Mouse (Mus musculus) c-Kit-positive CD71-negative TER-119-negative erythroid progenitor cells, embryonic 14.5 days (primary cell): ENCODE data around the gene Scaf1.

Source experiments
- DNase-seq: peaks from one replicate; pipeline ENCODE4 v3.0.0-alpha.2; 2013; ENCODE audit warnings: low read depth

The Scaf1 gene

DNA sequence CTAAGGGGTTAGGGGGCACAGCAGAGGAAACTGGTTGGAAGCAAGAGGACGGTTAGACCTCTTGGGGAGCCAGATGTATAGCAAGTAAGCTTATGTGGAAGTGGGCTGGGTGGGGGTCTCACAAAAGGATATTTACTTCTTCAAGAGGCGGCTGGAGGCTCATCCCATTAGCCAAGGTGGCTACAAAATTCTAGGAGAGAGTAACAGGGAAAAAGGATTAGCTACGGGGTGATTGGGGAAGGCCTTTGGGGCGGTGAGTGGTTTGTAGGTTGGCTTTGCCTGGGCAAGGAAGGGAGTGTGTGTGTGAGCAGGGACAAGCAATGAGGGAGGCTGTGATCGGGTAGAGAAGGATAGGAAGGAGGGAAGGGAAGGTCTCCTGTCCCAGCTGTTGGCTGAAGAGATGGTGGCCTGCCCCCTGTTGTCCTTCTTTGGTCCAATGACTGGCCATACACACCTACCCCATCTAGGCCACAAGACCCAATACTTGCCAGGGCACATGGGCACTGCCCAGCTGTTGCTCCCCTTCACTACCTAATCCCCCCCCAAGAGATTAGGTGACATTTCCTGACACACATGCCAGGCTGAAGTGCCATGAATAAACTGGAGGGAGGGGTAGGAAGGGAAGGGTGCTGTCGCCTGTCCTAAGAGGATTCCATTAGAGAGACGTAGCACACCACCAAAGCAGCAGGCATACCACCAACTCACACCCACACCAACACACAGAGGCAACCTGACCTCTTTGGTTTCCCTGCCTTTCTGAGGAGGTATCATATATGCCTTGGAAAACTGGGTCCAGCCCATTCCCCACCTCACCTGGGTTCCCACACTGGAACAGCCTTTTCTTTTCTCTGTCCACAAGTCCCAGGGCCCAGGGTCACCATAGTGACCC lies 32.0 kb downstream of the Scaf1 start:
- no peak for DNase-seq

DNA sequence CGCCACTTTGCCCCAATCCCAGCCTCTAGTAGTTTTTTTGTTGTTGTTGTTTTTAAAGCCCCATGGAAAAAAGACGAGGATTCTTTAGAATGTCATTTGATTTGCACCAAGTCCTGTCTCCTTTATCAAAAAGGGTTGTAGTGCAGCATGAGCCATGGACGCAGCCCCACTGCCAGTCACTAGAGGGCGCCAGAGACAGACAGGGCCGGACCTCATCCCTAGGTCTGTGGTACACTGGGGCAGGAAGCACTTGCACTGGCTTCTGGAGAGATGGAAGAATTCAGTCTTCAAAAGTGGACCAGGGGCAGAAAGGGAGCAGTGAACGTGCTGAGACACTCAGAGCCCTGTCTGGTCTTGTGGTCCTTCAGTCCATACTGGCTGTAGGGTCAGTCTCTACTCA lies 33.1 kb downstream of the Scaf1 start:
- peak; percentile 77 for DNase-seq

DNA sequence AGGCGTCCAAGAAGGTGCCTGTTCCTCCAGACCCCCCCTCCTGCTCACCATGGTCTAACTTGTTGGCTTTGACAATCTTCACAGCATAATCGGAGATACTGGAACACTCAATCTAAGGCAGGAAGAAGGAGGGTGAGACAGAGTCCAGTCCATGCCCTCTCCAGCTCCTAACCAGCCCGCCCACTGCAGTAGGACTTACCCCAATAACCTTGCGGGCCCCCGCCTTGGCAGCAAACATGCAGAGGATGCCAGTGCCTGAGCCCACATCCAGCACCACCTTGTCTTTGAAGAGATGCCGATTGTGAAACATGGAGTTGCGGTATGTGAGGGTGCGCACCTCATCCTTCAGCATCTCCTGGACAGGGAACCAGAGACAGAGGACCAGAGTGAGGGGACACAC lies 34.6 kb downstream of the Scaf1 start:
- DNase-seq: no peak

DNA sequence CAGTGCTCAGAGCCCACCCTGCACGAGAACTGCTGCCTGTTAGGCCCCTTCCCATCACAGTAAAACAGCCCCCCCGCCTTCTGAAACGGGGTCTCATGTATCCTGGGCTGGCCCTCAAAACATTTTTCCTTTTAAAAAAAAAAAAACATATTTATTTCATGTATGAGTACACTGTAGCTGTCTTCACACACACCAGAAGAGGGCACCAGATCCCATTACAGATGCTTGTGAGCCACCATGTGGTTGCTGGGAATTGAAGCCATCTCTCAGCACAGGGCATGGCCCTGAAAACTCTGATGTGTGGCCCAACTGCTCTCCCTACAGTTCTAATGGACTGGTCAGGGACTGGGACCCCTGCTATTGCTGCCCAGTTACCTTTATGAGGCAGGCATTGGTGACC lies 37.9 kb downstream of the Scaf1 start:
- DNase-seq: no peak

GRCm38 (mm10) chr7:44975117-44975419 lies 41.1 kb downstream of the Scaf1 start:
- DNase-seq: no peak

- DNase-seq: peak; percentile 40
Measured at GRCm38 (mm10) chr7:44974383-44975116, 41.6 kb downstream of the Scaf1 start, which contains the start of gene Cpt1c. TSS of gene Cpt1c (minus strand) at chr7:44974851.

DNA sequence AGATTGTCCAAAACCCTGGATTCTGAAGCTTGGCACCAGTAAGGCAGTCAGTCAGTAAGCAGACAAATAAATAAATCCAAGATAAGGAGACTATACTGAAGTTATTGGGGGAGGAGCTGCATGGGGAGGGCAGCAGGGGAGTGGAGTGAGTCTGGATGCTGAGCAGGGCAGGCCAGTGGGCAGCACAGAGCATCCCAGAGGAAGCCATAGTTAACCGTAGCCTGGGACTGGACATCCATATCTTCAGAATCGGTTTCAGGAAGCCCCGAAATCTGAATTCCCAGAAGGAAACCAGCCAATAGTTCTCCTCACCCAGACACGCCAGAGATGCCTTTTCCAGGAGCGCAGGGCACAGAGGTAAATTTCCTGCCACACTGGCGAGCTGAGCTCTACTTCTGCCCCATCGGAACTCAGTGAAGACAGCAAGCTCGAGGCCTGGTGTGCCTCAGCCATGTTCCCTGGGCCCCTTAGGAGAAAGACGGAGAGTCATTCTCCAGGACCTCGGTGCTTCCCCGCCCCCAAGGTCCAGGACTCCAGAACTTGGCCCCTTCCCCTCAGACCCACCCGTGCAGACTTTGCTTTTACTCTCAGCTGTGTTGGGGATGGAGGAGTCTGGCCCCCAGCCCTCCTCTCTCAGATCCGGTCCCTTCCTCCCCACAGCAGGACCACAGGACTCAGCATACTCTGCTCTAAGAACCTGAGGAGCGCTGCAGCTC lies 42.6 kb downstream of the Scaf1 start:
- no peak for DNase-seq

GRCm38 (mm10) chr7:44971142-44971541 lies 45.0 kb downstream of the Scaf1 start:
- DNase-seq: no peak

GRCm38 (mm10) chr7:44970231-44970691 lies 45.9 kb downstream of the Scaf1 start:
- peak; percentile 55 for DNase-seq

GRCm38 (mm10) chr7:44966638-44967037 lies 49.5 kb downstream of the Scaf1 start:
- DNase-seq: no peak

DNA sequence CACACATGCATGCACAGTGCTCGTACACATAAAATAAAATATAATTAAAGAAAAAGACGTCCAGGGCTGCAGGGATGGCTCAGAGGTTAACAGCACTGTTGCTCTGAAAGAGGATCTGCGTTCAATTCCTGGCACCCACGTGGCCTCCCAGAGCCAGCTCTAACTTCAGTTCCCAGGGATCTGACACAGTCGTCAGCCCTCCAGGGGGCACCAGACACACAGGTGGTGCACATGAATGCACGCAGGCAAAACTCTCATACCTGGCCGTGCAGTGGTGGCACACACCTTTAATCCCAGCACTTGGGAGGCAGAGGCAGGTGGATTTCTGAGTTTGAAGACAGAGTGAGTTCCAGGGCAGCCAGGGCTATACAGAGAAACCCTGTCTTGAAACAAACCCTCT lies 50.2 kb downstream of the Scaf1 start:
- DNase-seq: no peak

DNA sequence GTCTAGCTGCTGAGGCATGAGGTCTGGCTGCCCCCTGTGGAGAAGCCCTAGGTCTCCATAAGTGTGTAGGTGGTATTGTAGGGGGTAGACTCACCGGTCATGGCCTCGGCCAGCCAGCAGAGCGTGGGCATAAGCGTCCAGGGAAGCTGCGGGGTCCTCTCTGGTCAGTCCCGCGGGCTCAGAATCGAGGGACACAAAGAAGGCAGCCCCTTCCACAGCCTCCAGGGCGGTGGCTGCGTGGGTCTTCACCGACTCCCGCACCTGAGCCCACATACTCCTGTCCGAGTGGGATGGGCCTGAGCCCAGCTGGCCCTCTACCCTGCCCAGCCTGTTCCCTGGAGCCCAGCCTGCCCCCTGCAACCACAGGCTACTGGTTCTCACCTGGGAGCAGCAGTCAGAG lies 51.2 kb downstream of the Scaf1 start:
- no peak for DNase-seq

GRCm38 (mm10) chr7:44962831-44963230 lies 53.3 kb downstream of the Scaf1 start:
- DNase-seq: no peak

DNA sequence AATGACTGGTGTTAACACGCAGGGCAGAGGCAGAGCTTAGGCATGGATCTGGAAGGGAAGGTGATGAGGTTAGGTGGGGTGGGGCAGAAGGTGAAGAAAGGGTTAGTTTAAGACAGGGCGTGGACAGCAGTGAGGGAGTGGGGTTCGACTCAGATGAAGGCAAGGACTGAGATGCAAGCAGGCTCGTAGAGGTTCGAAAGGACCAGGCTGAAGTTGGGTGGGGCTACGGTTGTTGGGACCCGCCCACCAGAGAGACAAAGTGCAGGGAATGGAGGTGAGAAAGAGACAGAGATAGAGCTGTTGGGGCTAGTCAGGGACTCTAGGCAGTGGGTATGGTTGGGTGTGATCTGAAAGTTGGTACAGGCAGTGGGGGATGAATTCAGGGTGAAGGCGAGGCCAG lies 53.8 kb downstream of the Scaf1 start:
- no peak for DNase-seq

- DNase-seq: no peak
Measured at GRCm38 (mm10) chr7:44960512-44960910, 55.7 kb downstream of the Scaf1 start.

- DNase-seq: no peak
Measured at GRCm38 (mm10) chr7:44959874-44960511, 56.2 kb downstream of the Scaf1 start.

- DNase-seq: no peak
Measured at GRCm38 (mm10) chr7:44959281-44959680, 56.9 kb downstream of the Scaf1 start.

DNA sequence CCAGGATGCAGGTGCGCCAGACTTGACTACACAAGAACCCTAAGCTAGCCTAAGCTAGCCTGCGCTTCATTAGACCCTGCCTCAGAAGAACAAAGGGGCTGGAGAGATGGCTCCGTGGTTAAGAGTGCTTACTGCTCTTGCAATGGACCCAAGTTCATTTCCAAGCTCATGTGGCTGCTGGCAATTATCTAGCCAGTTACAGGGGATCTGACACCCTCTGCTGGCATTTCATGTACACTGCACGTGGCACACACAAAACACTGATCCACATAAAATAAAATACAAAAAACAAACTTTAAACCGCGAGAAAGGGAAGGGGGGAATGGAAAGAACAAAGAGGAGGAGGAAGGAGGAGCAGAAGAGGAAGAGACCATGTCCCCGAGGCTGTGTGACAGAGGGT lies 58.0 kb downstream of the Scaf1 start:
- peak; percentile 30 for DNase-seq

DNA sequence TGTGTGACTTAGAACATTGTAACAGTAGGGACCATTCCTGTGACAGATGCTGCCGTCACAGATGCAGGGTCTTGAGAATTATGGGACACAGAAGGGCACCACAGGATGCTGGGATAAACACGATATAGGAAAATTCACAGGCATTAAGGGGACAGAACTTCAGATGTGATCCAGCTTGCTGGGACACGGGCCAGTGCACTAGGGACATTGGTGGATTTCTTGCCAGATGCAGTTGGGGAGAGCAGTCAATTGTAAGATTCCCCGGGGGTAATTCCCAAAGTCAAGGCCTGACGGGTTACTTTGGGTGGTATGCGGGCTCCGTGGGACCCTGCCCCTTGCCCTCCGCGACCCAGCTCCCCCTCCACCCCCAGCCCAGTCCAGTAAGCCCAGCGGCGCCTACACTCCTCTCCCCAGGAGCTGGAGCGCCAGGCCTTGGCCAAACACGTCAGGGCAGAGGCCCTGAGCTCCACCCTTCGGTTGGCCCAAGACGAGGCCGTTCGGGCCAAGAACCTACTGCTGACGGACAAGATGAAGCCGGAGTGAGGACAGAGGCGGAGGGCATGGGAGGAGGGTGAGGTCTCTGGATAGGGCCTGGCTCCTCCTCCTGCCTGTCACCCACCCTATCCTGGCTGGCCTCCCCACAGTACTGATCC lies 58.9 kb downstream of the Scaf1 start:
- DNase-seq: no peak

- no peak for DNase-seq
Measured at GRCm38 (mm10) chr7:44956266-44956665, 59.9 kb downstream of the Scaf1 start.

GRCm38 (mm10) chr7:44955628-44956027 lies 60.5 kb downstream of the Scaf1 start:
- DNase-seq: peak; percentile 22
